Mouse (Mus musculus) frontal cortex, postnatal 36 days (tissue): ENCODE data around the gene Tiparp.

Experiments
- DNase-seq, 2 experiments: peaks; one replicate each; pipeline ENCODE4 v3.0.0; 2022; ENCODE audit warnings: low spot score in 2 of 2

Tiparp gene

DNA sequence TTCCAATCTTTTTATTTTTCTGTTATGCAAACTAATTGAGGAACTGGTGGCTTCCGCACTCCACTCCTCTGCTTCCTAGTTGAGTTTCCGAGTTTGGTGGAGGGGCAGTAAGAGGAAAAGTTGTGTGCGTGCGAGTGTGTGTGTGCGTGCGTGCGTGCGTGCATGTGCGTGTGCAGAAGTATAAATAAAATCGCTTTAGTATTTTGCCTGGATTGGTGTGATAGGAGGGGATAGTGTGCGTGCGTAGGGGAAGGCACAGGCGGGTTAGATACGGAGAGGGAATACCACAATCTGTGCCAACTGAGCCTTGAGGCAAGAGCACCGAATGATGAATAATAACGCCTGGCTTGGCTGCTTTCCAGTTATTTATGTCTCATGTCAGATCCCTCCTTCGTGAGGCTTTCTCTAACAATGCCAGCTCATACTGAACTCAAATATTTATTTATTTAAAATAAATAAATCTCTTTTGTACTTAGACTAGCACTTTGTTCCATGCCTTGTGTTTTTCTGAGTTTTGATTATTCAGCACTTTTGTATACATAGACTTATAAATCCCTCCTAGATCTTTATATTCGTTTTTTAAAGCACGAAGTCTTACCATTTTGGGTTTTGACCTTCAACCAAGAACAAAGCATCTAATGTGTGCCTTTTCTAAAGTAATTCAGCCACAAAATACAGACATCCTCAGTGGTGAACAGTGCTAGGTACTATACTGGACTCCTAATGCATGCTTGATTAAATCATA lies 1.4 kb downstream of the Tiparp start:
- DNase-seq: no peak

DNA sequence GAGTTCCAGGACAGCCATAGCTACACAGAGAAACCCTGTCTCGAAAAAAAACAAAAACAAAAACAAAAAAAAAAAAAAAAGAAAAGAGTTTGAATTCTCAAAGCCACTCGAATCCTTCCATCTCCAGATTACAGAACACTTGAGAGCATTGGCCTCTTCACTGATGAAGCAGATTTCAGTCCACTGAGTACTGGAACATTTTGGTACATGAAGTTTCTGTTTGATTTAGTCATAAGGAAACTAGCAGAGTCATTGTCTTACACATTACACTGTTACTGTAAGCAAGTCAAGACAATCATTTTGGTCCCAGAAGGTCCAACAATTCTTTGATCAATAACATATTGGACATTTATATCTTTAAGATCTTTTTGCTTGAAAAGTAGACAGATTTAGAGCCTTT lies 4.8 kb downstream of the Tiparp start:
- DNase-seq: no peak

DNA sequence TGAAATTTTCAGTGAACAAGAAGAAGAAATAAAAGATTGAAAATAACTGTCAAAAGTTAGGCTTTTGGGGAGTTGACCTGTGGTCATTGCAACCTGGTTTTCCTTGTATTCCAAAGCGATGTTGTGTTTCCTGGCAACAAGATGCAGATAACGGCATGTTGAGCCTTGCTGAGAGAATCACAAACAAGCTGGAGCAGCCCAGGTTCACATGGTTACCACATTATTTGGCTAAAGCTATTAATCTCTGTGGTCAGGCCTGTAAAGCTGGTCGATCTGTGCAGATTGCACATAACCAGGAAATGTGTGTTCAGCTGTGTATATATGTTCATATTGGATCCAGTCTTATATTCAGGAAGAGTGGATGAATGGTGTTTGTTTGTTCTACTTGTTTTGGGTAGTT lies 5.4 kb downstream of the Tiparp start:
- no peak for DNase-seq

DNA sequence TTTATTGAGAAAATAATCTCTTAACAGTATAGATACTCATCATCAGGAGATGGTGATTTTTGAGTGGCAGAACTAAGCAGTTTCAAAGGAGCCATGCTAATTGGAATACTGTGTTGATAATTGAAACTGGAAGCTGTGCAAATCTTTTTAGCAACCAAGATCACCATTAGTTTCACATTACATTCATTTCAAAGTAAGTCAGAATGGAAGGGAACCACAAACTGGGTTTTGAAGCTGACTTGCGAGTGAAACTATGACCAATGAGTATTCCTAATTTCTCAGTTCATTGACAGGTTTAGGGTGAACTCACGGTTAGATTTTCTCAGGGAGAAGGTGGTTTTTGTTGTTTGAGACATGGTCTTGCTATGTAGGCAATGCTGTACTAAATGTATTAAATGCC lies 6.3 kb downstream of the Tiparp start:
- no peak for DNase-seq

DNA sequence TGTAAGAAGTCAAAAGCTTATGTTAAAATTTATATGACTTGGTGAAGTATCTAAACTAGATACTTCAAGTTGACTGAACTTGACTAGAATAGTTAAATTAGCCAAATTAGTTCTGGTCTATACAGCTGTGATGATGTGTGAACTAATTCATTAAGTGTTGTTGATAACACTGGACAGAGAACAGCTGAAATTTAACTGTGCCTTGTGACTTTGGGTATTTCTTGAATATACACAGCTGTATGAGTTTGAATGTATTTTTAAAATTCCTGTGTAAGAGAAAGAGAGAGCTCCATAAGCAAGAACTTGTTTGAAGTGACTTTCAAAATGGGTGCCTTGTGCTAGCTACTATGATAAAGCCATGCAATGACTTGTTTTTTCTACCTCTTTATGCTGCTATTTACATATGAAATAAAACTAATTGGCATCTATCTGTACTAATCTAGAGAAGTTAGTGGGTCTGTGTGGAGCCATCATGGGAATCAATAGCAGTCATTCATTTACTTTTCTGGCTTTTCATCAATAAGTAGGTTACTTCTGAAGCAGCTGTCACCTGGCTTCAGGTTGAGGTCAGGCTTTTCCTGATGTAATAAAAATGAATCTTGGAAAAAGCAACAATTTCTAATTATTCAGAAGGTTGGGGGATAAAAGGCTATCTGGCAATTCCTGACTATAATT lies 7.0 kb downstream of the Tiparp start:
- DNase-seq: no peak

DNA sequence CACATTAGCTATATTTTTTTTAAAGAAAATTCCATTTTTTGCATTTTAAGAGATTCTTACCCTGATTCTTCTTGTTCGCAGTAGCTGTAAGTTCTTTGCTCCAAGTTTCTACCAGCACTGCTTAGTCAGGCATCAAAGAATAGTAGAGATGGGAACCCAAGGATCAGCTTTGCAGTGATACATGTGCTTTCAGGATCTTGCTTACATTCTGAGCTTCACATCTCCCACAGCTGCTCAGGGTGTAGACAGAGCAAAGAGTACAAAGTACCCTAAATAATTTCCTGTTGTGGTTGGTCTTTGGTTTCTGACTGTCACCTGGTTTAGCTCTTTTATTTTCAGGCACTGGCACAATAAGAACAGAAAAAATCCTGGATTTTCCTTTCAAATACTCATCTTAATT lies 9.1 kb downstream of the Tiparp start:
- DNase-seq: no peak

DNA sequence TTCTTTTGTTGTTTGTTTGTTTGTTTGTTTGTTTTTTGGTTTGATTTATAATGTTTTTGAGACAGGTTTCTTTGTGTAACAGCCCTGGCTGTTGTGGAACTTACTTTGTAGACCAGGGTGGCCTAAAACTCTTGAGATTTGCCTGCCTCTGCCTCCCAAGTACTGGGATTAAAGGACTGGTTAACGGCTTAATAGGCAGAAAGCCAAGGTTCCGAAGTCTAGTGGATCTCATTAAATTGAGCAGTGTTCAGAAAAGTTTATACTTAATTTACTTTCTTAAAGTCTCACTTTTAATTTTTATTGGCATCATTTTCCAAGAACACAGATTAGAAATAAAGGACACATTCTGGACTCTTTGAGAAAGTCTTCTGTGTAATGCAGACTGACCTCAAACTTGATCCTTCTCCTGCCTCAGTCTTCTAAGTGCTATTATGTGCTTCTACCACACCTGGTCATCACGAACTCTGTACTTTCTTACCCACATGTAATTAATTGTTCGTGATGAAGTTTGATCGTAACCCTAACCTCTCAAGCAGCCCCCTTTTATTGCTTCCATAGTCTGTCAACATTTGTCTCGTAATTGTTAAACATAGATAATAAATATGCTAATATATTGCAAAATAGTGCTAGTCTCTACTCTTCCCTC lies 12.8 kb downstream of the Tiparp start:
- no peak for DNase-seq

DNA sequence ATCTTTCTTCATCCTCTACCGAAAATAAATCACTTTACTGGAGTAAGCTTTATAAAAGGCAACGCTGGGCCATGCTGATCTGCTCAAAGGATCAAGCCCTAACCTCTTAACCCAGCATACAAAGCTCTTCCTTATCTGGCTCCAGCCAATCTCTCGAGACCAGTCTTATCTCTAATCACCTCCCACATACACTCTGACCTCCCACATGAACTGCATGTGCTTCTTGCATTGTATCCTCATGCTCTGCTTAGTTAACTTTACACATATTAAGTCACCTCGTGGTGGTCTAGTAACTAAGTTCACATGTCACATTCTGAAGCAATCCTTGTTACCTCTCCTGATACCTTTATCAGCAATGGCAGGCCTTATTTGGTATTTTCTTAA lies 13.3 kb downstream of the Tiparp start:
- DNase-seq: no peak

DNA sequence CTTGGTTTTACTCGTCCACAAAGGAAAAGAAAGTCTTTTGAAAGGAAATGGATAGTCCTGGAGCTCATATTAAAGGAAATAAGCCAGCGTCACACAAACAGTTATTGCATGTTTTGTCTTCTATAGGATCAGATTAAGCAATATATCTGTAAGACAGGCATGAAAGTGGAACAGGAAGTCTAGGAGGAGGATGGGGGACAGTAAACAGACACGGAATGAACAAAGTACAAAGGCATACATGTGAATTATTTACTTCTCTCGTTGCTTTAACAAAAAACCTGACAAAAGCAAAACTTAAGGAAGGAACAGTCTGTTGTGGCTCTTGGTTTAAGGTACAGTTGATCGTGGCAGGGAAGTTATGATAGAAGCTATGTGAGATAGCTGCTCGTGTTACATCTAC lies 21.6 kb downstream of the Tiparp start:
- DNase-seq: no peak

DNA sequence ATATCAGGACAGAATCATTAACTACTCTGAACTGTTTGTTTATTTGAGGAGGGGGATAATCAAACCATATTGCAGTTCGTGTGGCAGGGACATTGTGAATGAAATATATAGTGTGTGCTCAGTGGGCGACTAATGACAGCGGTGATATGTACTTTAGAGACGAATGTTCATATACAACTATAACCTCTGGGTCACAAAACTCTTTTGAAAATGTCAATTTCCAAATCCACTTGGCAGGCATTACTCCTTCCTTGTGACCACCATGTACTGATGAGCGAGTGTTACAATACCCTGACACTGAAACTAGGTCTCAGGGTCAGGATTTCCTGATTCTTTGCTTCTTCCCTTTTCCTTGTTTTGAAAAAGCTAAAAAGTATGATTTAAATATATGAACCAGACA lies 22.9 kb downstream of the Tiparp start:
- no peak for DNase-seq

DNA sequence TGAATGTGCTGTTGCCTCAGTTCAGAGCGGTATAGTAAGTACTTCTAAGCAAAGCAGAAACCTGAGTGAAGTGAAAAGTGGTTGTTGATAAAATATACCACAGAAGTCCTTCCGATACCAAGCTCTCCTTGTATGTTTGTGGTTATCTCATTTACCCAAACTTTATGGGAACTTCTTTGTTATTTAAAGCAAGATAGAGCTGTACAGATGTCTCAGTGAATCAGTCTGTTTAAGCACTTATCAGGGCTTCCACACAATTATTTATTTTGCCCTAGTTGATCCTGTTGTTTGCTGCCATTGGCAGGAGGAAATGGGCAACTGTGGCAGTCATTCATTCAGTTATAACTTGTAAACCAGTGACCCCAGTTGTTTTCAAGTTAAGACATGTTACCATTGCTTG lies 26.4 kb downstream of the Tiparp start:
- DNase-seq: no peak

DNA sequence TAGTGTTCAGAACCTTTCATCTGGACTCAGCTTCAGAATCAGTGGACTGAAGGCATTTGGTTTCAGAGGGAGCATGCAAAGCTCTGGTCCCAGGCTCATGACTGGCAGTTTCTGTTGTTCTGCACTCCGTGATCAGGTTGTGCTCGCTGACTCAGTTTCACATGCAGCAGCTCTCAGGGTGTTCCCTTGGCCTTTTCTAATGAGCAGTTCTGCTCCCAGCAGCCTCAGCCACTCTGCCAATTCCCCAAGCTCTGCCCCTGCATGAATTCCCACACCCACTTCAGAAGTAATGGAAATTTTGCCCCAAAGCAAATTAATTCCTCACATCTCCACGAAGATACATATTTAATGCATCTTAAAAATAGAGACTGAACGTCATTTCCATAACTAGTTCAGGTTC lies 30.5 kb downstream of the Tiparp start:
- peak in 1 of 2 experiments; percentile 9 for DNase-seq

DNA sequence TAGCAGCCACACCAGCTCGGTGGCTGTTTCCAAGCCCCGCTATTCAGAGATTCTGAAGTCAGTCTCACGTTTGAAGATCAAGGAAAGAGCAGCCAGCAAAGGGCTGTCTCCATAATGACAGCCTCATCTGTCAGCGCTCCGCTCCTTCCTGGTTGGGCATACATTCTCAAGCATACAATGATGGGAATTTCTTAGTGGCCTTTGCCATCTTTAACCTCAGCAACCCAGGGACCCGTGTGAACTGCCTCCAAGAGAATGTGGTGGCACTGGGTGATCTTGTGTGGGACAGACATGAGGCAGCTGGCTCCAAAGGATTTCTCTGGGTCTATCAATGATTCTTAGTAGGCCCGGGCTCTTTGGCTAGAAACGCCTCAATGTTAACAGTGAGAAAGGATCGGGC lies 34.0 kb downstream of the Tiparp start:
- no peak for DNase-seq

DNA sequence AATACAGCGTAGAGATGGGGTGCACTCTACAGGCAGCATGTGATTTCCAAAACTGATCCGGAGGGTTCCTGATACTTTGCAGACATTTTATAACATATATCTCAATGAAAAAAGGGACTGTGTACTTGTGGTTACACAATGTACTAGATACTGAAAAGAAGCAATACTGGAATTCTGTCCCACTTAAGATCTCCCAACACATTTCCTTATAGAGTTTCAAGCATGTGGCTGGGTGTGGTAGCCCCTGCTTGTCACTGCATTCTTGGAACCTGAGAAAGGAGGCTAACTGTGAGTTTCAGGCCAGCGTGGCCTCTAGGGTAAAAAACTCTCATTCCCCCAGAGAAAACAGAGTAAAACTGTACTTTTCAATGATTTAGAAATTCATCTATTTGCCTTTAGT lies 34.5 kb downstream of the Tiparp start:
- DNase-seq: no peak

DNA sequence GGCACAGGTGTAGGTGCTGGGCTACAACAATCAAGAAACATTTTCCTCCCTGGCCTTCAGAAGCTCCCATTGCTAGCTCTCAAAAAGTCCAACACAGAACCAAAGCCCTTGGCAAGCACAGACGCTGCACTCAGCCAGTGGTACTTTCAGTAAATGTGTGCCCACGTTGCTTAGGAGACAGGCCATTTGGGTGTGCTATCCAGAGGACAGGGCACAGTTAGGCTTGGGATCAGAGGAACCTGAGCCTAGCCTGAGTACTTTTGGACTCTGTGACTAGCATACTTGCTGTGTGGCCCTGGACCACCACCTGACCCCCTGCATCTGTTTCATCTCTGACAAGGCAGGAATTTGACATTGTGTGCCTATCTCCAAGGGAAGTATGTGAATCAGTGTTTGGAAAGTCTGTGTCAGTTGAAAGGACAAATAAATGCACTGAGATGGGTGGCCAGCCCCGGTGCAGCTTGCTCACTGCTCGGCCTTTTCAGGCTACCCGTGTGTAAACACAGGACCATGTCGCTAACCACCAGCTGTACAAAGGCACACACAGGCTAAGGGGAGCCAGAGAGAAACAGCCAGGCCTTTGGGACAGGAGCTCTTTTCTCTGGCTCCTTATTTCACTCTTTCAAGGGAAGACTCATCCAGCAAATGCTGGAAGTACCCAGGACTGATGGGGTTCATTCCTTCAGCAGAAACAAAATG lies 35.9 kb downstream of the Tiparp start:
- peak in 1 of 2 experiments; percentile 5 for DNase-seq

DNA sequence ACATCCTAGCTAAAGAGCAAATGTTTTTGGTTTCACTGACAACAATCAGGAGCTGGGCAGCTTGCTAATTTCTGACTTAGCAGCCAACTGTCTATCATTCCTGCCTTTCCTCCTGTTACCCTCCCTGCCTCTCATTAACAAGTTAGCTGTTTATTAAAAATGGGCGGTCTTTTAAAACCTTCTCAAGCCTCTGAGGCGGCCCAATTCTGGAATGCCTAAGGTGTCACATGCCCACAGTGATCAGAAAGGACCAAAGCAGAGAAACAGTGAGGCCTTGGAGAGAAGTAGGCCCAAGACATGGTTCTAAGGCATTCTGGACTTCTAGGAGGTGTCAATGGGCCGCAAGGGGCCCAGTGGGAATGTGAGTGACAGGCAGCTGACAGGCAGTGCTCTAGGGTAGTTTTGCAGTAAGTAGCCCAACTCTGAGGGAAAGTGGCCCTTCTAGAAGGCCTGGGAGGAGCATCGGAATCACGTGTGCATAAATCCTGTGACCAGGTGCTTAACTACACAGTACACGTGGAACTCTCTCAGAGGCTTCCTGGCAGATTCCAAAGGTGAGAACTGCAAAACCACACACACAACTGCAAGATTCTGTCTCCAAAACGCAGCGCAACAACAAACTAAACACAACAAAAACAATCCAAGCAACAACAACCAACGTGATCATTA lies 37.6 kb downstream of the Tiparp start:
- no peak for DNase-seq

DNA sequence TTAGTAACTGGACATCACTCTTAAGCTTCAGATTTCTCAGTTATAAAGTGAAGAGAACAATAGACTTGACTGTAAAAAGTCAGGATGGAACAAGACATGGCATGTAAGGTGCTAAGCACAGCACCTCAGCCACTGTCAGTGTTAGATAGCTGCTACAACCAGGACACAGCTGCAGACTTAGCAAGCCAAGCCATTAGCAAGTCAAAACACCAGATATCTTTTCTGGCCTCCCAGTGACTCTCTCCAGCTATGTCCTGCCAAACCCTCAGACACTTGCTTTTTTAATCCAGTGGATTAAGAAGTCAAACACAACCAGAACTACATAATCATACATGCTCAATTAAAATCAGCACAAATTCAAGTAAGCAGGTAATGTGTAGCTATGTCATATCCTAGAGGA lies 41.7 kb downstream of the Tiparp start:
- DNase-seq: no peak

DNA sequence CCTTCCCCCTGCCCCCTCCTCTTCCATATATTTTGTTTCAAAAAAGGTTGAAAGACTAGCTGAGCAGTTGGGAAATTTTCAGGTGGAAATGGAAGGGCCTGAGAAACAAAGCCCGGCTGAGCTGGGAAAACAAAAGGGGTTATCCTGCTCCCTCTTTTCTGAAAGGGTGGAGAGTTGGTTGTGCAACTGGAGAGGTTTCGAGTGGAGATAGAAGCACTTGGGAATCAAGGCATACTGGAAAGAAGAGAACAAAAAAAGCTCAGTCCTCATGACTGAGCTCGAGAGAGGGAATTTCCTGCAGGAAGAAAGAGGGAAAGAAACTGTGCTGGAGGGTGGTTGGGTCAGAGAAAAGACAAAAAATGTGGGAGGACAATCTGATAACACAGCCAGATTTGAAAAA lies 45.3 kb downstream of the Tiparp start:
- DNase-seq: no peak

DNA sequence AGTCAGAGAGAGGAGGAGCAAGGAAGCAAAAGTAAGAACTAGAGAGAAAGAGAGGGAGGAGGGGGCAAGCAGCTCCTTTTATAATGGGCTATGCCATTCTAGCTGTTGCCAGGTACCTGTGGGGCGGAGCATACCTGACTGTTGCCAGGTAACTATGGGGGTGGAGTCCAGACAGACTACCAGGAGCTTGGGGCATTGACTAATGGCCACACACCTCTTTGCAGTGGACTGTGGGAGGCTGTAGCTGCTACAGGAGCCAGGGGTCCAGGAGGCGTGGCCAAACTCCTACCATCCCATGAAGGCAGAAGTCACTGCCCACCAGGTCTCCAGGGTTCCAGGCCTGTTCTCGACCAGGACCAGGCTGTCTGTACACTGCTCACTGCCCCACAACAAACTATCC lies 49.4 kb downstream of the Tiparp start:
- DNase-seq: no peak

DNA sequence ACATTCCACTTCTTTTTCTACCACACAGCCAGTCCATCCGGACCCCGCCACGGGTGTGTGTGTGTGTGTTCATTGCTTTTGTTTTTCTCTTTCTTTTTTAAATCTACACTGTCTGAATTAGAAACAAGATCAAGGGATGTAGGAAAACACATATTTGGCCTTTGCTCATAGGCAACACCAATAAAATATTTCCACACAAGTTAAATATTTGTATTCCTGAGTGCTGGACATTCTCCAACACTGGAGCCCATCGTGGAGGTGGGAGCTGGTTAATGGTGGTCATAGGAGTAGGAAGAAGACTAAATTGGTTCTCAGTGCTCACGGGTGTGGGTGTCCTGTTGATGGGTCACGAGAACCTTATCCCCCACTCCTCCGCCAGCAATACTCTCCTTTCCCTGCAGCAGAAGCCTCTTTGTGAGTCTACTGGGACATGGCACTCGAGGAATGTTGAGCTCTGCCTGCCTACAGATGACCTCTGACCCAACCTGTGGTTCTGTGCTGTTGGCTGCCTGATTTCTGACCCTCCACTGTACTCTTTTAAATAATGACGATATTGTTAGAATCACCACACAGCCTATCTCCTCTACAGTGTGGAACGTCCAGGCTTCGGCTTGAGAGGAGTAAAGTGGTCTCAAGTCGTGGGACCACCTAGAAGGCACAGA lies 51.2 kb downstream of the Tiparp start:
- DNase-seq: no peak

DNA sequence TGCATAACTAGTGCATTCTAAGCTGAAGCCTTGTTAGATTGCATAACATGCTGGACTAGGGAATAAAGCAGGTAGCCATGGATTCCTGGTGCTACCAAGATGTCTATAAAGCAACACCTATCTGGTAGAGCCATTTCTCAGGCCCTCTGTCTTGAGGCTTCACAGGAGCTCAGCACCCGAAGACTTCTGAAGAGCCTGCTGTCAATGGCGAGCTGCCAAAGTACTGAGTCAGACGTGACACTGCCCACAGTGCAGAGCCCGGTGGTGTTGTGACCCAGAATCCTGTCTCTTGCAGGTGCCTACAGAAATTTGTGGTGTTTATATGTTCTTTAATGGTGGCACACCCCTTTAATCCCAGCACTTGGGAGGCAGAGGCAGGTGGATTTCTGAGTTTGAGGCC lies 53.4 kb downstream of the Tiparp start:
- DNase-seq: no peak

DNA sequence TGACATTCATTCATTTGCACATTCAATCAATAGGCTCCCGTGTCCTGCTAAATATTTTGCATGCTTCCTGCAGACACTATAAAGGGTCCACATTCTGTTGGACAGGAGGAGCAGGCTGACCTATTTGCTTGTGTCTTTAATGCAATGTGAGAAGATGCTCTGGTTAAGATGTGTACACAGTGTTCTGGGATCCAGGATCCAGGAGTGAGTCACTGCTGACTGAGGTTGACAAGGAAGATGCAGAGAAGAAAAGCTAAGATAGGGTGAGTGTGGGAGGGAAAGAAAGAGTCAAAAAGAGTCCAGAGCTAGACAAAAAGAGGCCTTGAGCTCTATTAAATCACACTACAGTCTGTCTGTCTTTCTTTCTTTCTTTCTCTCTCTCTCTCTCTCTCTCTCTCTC lies 56.1 kb downstream of the Tiparp start:
- DNase-seq: no peak
